Mouse (Mus musculus): ENCODE measurements around the gene Apoa4. TPM values are rescaled to one million over a fixed set of nuclear protein-coding genes. Genes with fewer than 3 reads are reported as not detected.

Apoa4 gene
- total RNA-seq (2021), result not detected
- long read RNA-seq, experiment 1, result 0 reads
- long read RNA-seq, experiment 2, result 0 reads

GRCm38 (mm10) chr9:46240526-46241153 lies at the start of gene Apoa4:
Gene Apoa4, plus strand, starts transcription at chr9:46240696.
- no peak for TF ChIP-seq CTCF (IDR thresholded peaks at IDR 0.05)
- H3K4me3 ChIP-seq, result no peak within 1 kb of the TSS
- DNase-seq (ENCODE audit: extremely low spot score in 1 of 2, low spot score in 2 of 2), result no peak
- intact Hi-C loops (cut with DNase I), result no loop called here
- no peak within 1 kb of the TSS for H3K27ac ChIP-seq

GRCm38 (mm10) chr9:46191234-46191633 lies 49.3 kb upstream of the Apoa4 start:
- Histone ChIP-seq H3K27ac (no peak overlapping the region), H3K4me3 (no peak overlapping the region)
- DNase-seq (ENCODE audit: extremely low spot score in 1 of 2, low spot score in 2 of 2), result no peak
- TF ChIP-seq CTCF (IDR thresholded peaks at IDR 0.05), result no peak
- intact Hi-C loops (cut with DNase I), result loop anchor here (1.0 to 5.0 kb wide), 2 partner anchors 109 to 187 kb away; no protein-coding TSS in a partner anchor

- no peak overlapping the region for H3K4me3 ChIP-seq
- no peak for DNase-seq (ENCODE audit: extremely low spot score in 1 of 2, low spot score in 2 of 2)
- no peak overlapping the region for H3K27ac ChIP-seq
- intact Hi-C loops (cut with DNase I), result loop anchor here (1.0 to 5.0 kb wide), 2 partner anchors 109 to 187 kb away; no protein-coding TSS in a partner anchor
- peak; percentile 70 for TF ChIP-seq CTCF (IDR thresholded peaks at IDR 0.05)
These were observed 48.9 kb upstream of the Apoa4 start for GRCm38 (mm10) chr9:46191644-46192043.

GRCm38 (mm10) chr9:46192642-46193041 lies 47.9 kb upstream of the Apoa4 start:
- Histone ChIP-seq H3K4me3 (no peak overlapping the region), H3K27ac (no peak overlapping the region)
- intact Hi-C loops (cut with DNase I), result loop anchor here (5.0 kb wide), 1 partner anchor 110 kb away; no protein-coding TSS in a partner anchor
- no peak for DNase-seq (ENCODE audit: extremely low spot score in 1 of 2, low spot score in 2 of 2)
- no peak for TF ChIP-seq CTCF (IDR thresholded peaks at IDR 0.05)

- TF ChIP-seq CTCF (IDR thresholded peaks at IDR 0.05), result no peak
- intact Hi-C loops (cut with DNase I), result loop anchor here (5.0 kb wide), 1 partner anchor 113 kb away; no protein-coding TSS in a partner anchor
These were observed 45.7 kb upstream of the Apoa4 start for GRCm38 (mm10) chr9:46194809-46195208.

GRCm38 (mm10) chr9:46196699-46197169 lies 43.8 kb upstream of the Apoa4 start:
- TF ChIP-seq CTCF (IDR thresholded peaks at IDR 0.05), result no peak
- no peak for DNase-seq (ENCODE audit: extremely low spot score in 1 of 2, low spot score in 2 of 2)
- H3K27ac ChIP-seq, result no peak overlapping the region
- H3K4me3 ChIP-seq, result no peak overlapping the region
- intact Hi-C loops (cut with DNase I), result no loop called here

More at GRCm38 (mm10) chr9:46194809-46195208, 45.7 kb upstream of the Apoa4 start:
- Histone ChIP-seq H3K4me3 (no peak overlapping the region), H3K27ac (no peak overlapping the region)
- no peak for DNase-seq (ENCODE audit: extremely low spot score in 1 of 2, low spot score in 2 of 2)

- no peak for TF ChIP-seq CTCF (IDR thresholded peaks at IDR 0.05)
- intact Hi-C loops (cut with DNase I), result no loop called here
- DNase-seq (ENCODE audit: extremely low spot score in 1 of 2, low spot score in 2 of 2), result peak; percentile 36 to 45
- H3K27ac ChIP-seq, result no peak overlapping the region
- H3K4me3 ChIP-seq, result no peak overlapping the region
These were observed 42.0 kb upstream of the Apoa4 start for GRCm38 (mm10) chr9:46198461-46198860.

- H3K4me3 ChIP-seq, result no peak overlapping the region
- DNase-seq (ENCODE audit: extremely low spot score in 1 of 2, low spot score in 2 of 2), result no peak
- no peak for TF ChIP-seq CTCF (IDR thresholded peaks at IDR 0.05)
- intact Hi-C loops (cut with DNase I), result no loop called here
- no peak overlapping the region for H3K27ac ChIP-seq
These were observed 41.6 kb upstream of the Apoa4 start for GRCm38 (mm10) chr9:46198936-46199335.

GRCm38 (mm10) chr9:46199609-46200008 lies 40.9 kb upstream of the Apoa4 start:
- no peak overlapping the region for H3K27ac ChIP-seq
- H3K4me3 ChIP-seq, result no peak overlapping the region
- no peak for TF ChIP-seq CTCF (IDR thresholded peaks at IDR 0.05)
- intact Hi-C loops (cut with DNase I), result loop anchor here (5.0 kb wide), 1 partner anchor 48 kb away; no protein-coding TSS in a partner anchor
- DNase-seq (ENCODE audit: extremely low spot score in 1 of 2, low spot score in 2 of 2), result no peak

- intact Hi-C loops (cut with DNase I), result no loop called here
- DNase-seq (ENCODE audit: extremely low spot score in 1 of 2, low spot score in 2 of 2), result no peak
- no peak for TF ChIP-seq CTCF (IDR thresholded peaks at IDR 0.05)
- H3K4me3 ChIP-seq, result no peak overlapping the region
- no peak overlapping the region for H3K27ac ChIP-seq
These were observed 33.5 kb upstream of the Apoa4 start for GRCm38 (mm10) chr9:46206834-46207500.

GRCm38 (mm10) chr9:46207501-46207869 lies 33.0 kb upstream of the Apoa4 start:
- no peak for DNase-seq (ENCODE audit: extremely low spot score in 1 of 2, low spot score in 2 of 2)
- no peak for TF ChIP-seq CTCF (IDR thresholded peaks at IDR 0.05)
- H3K4me3 ChIP-seq, result no peak overlapping the region

GRCm38 (mm10) chr9:46208401-46208974 lies 32.0 kb upstream of the Apoa4 start:
- DNase-seq (ENCODE audit: extremely low spot score in 1 of 2, low spot score in 2 of 2), result no peak
- Histone ChIP-seq H3K4me3 (no peak overlapping the region), H3K27ac (no peak overlapping the region)
- TF ChIP-seq CTCF (IDR thresholded peaks at IDR 0.05), result no peak
- intact Hi-C loops (cut with DNase I), result no loop called here

More at GRCm38 (mm10) chr9:46207501-46207869, 33.0 kb upstream of the Apoa4 start:
- intact Hi-C loops (cut with DNase I), result no loop called here
- H3K27ac ChIP-seq, result no peak overlapping the region

Measured in left cerebral cortex, adult 2 months (tissue).